Mouse (Mus musculus): ENCODE data around the gene Ralb. TPM values are rescaled to one million over a fixed set of nuclear protein-coding genes. Genes with fewer than 3 reads are reported as not detected.
A peak's percentile ranks its signal among the peaks of the same experiment; 100 is the strongest.

The Ralb gene
- polyA plus RNA-seq, 1 experiment: 20.8 TPM

GRCm38 (mm10) chr1:119463386-119463785, 41.2 kb downstream of the Ralb start:
- no peak overlapping the region for H3K4me3 ChIP-seq (ENCODE audit: insufficient read depth, low read length)
- TF ChIP-seq POLR2A (IDR thresholded peaks at IDR 0.05; ENCODE audit: extremely low read depth, insufficient read depth, low read length) (no peak), CTCF (IDR thresholded peaks at IDR 0.05; ENCODE audit: extremely low read depth, insufficient read depth, low read length) (peak; percentile 24; the same call in 1 of the 2 replicates)
- no peak overlapping the region for H3K27ac ChIP-seq (ENCODE audit: insufficient read depth, low read length)
- no peaks in the 10 kb centered on the region for H3K4me1 ChIP-seq (ENCODE audit: control insufficient read depth, insufficient read depth, low read length)

DNA sequence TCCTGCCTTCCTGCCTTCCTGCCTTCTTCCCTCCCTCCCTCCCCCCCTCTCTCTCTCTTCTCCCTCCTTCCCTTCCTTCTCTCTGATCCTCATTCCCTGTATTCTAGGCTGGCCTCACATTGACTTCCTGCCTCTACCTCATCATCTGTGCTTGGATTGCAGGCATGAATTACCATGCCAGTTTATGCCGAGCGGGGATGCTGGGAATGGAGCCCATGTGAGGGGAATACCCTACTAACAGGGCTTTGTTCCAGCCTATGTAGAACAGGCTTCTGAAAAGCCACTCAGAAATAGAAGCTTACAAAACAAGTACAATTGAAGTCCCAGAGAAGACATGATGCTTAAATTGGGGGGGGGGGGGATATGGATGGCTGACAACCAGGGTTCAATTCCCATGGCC, 44.5 kb downstream of the Ralb start:
- Histone ChIP-seq H3K4me1 (ENCODE audit: control insufficient read depth, insufficient read depth, low read length) (peaks cover 3% of the 10 kb centered on the region; the same call in 1 of the 2 replicates), H3K27ac (ENCODE audit: insufficient read depth, low read length) (no peak overlapping the region), H3K4me3 (ENCODE audit: insufficient read depth, low read length) (no peak overlapping the region)
- no peak for TF ChIP-seq POLR2A (IDR thresholded peaks at IDR 0.05; ENCODE audit: extremely low read depth, insufficient read depth, low read length)
- TF ChIP-seq CTCF (IDR thresholded peaks at IDR 0.05; ENCODE audit: extremely low read depth, insufficient read depth, low read length): no peak

- Histone ChIP-seq H3K27ac (ENCODE audit: insufficient read depth, low read length) (no peak overlapping the region), H3K4me1 (ENCODE audit: control insufficient read depth, insufficient read depth, low read length) (peaks cover 3% of the 10 kb centered on the region; the same call in 1 of the 2 replicates), H3K4me3 (ENCODE audit: insufficient read depth, low read length) (no peak overlapping the region)
- TF ChIP-seq CTCF (IDR thresholded peaks at IDR 0.05; ENCODE audit: extremely low read depth, insufficient read depth, low read length): peak; percentile 80
- TF ChIP-seq POLR2A (IDR thresholded peaks at IDR 0.05; ENCODE audit: extremely low read depth, insufficient read depth, low read length): no peak
These were observed 46.5 kb downstream of the Ralb start for GRCm38 (mm10) chr1:119457993-119458605.

- TF ChIP-seq POLR2A (IDR thresholded peaks at IDR 0.05; ENCODE audit: extremely low read depth, insufficient read depth, low read length) (no peak), CTCF (IDR thresholded peaks at IDR 0.05; ENCODE audit: extremely low read depth, insufficient read depth, low read length) (no peak)
These were observed 47.1 kb downstream of the Ralb start for GRCm38 (mm10) chr1:119457528-119457855.

GRCm38 (mm10) chr1:119456671-119457527, 47.7 kb downstream of the Ralb start:
- Histone ChIP-seq H3K4me1 (ENCODE audit: control insufficient read depth, insufficient read depth, low read length) (peaks cover 4% of the 10 kb centered on the region), H3K4me3 (ENCODE audit: insufficient read depth, low read length) (no peak overlapping the region), H3K27ac (ENCODE audit: insufficient read depth, low read length) (no peak overlapping the region)
- TF ChIP-seq POLR2A (IDR thresholded peaks at IDR 0.05; ENCODE audit: extremely low read depth, insufficient read depth, low read length) (no peak), CTCF (IDR thresholded peaks at IDR 0.05; ENCODE audit: extremely low read depth, insufficient read depth, low read length) (no peak)

More at GRCm38 (mm10) chr1:119457528-119457855, 47.1 kb downstream of the Ralb start:
- Histone ChIP-seq H3K27ac (ENCODE audit: insufficient read depth, low read length) (no peak overlapping the region), H3K4me3 (ENCODE audit: insufficient read depth, low read length) (no peak overlapping the region), H3K4me1 (ENCODE audit: control insufficient read depth, insufficient read depth, low read length) (peaks cover 3% of the 10 kb centered on the region; the same call in 1 of the 2 replicates)

- peaks cover 6% of the 10 kb centered on the region for H3K4me1 ChIP-seq (ENCODE audit: control insufficient read depth, insufficient read depth, low read length)
- TF ChIP-seq POLR2A (IDR thresholded peaks at IDR 0.05; ENCODE audit: extremely low read depth, insufficient read depth, low read length): no peak
- no peak for TF ChIP-seq CTCF (IDR thresholded peaks at IDR 0.05; ENCODE audit: extremely low read depth, insufficient read depth, low read length)
- no peak overlapping the region for H3K27ac ChIP-seq (ENCODE audit: insufficient read depth, low read length)
- H3K4me3 ChIP-seq (ENCODE audit: insufficient read depth, low read length): no peak overlapping the region
These were observed 50.9 kb downstream of the Ralb start for GRCm38 (mm10) chr1:119453731-119454130.

- Histone ChIP-seq H3K4me3 (ENCODE audit: insufficient read depth, low read length) (no peak overlapping the region), H3K27ac (ENCODE audit: insufficient read depth, low read length) (no peak overlapping the region), H3K4me1 (ENCODE audit: control insufficient read depth, insufficient read depth, low read length) (peaks cover 4% of the 10 kb centered on the region)
- TF ChIP-seq POLR2A (IDR thresholded peaks at IDR 0.05; ENCODE audit: extremely low read depth, insufficient read depth, low read length) (no peak), CTCF (IDR thresholded peaks at IDR 0.05; ENCODE audit: extremely low read depth, insufficient read depth, low read length) (no peak)
These were observed 53.2 kb downstream of the Ralb start for GRCm38 (mm10) chr1:119451417-119451816.

DNA sequence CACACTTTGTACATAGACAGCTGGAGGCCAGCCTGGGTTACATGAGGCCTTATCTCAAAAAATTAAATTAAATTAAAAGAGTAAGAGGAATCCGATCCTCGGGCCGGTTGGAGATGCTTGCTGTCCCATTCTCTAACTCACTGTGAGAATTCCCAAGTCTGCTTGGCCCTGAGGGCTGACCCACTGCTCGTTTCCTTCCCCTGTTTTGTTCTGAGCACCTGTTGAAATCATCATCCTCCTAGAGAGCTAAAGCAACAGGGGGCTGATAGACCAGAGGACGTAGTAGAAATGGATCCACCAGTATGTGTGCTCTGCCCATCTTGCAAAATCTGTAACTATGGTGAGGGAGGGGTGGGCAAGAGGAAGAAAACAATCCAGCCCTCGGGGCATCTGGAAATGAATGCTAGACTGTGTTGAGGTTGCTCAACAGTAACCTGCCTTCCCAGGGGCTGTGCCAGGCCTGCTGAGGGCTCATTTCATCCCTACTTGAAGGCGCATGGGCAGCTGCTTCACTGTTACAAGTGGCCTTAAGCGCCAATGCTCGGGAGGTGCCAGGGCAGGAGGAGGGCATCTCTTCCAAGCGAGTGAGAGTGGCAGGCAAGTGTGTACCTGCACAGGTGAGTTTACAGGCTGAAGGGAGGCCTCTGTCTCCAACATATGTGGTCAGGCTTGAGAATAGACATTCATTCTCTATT, 53.8 kb downstream of the Ralb start:
- Histone ChIP-seq H3K4me3 (ENCODE audit: insufficient read depth, low read length) (no peak overlapping the region), H3K27ac (ENCODE audit: insufficient read depth, low read length) (no peak overlapping the region), H3K4me1 (ENCODE audit: control insufficient read depth, insufficient read depth, low read length) (peaks cover 4% of the 10 kb centered on the region)
- TF ChIP-seq CTCF (IDR thresholded peaks at IDR 0.05; ENCODE audit: extremely low read depth, insufficient read depth, low read length) (no peak), POLR2A (IDR thresholded peaks at IDR 0.05; ENCODE audit: extremely low read depth, insufficient read depth, low read length) (no peak)

DNA sequence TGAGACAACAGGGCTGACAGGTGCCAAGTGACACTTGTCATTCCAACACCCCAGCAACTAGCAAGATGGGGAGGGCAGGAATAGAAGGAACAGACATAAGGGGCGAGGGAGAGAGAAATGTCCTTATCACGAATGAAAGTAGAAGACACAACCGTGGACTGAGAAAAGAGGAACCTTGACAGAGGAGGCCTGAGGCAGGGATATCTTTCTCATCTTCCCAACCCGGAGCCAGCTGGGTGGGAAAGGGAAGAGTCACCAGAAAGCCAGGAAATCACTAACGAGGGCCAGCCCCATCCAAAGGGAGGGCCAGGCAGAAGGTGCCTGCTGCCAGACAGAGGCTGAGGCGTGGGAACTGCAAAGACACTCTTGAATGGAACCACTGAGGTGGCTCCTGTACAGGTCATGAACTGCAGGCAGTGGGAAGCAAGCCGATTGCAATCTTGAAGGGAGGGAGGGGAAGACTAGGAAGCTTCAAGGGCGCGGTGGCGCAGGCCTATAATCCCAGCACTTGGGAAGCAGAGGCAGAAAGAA, 57.8 kb downstream of the Ralb start:
- Histone ChIP-seq H3K27ac (ENCODE audit: insufficient read depth, low read length) (no peak overlapping the region), H3K4me3 (ENCODE audit: insufficient read depth, low read length) (no peak overlapping the region), H3K4me1 (ENCODE audit: control insufficient read depth, insufficient read depth, low read length) (peaks cover 1% of the 10 kb centered on the region)
- TF ChIP-seq POLR2A (IDR thresholded peaks at IDR 0.05; ENCODE audit: extremely low read depth, insufficient read depth, low read length) (no peak), CTCF (IDR thresholded peaks at IDR 0.05; ENCODE audit: extremely low read depth, insufficient read depth, low read length) (no peak)
